Mouse (Mus musculus): Measurements from ENCODE around the gene Olfr1394. TPM values are rescaled to one million over a fixed set of nuclear protein-coding genes. Genes with fewer than 3 reads are reported as not detected.

The Olfr1394 gene
- polyA plus RNA-seq, 1 experiment from 2014 or later, result not detected

- ATAC-seq (ENCODE audit: low read depth), result no peak
- H3K9me3 ChIP-seq (replicated peaks; ENCODE audit: control insufficient read depth, low read length), result no peaks in the 10 kb centered on the region
- 34% methylated on average over 2 of the region's 2 CpGs for WGBS (ENCODE audit: insufficient replicate concordance)
- H3K27me3 ChIP-seq (ENCODE audit: control insufficient read depth, insufficient read depth, low read depth, low read length), result no peaks in the 10 kb centered on the region
- H3K4me1 ChIP-seq (ENCODE audit: control insufficient read depth, low read depth, low read length), result peaks cover 28% of the 10 kb centered on the region
- peak overlapping the region; percentile 77 for H3K4me3 ChIP-seq (ENCODE audit: low read depth, low read length)
- peak overlapping the region; percentile 96 for H3K4me2 ChIP-seq (ENCODE audit: low read depth, low read length)
- H3K27ac ChIP-seq (ENCODE audit: low read length), result peak overlapping the region; percentile 98
- H3K9ac ChIP-seq (ENCODE audit: low read depth, low read length), result peak overlapping the region; percentile 86
- no peaks in the 10 kb centered on the region for H3K36me3 ChIP-seq (ENCODE audit: control insufficient read depth, insufficient read depth)
These were observed 47.9 kb downstream of the Olfr1394 start for GRCm38 (mm10) chr11:49202071-49202470.

GRCm38 (mm10) chr11:49202523-49203061 is 48.4 kb downstream of the Olfr1394 start:
- Histone ChIP-seq H3K4me2 (ENCODE audit: low read depth, low read length) (peak overlapping the region; percentile 96), H3K36me3 (ENCODE audit: control insufficient read depth, insufficient read depth) (no peaks in the 10 kb centered on the region), H3K9me3 (replicated peaks; ENCODE audit: control insufficient read depth, low read length) (no peaks in the 10 kb centered on the region), H3K4me1 (ENCODE audit: control insufficient read depth, low read depth, low read length) (peaks cover 31% of the 10 kb centered on the region), H3K27me3 (ENCODE audit: control insufficient read depth, insufficient read depth, low read depth, low read length) (no peaks in the 10 kb centered on the region), H3K27ac (ENCODE audit: low read length) (peak overlapping the region; percentile 98), H3K4me3 (ENCODE audit: low read depth, low read length) (peak overlapping the region; percentile 77), H3K9ac (ENCODE audit: low read depth, low read length) (peak overlapping the region; percentile 86)
- peak; percentile 6; the same call in 1 of the 2 replicates for ATAC-seq (ENCODE audit: low read depth)
- 1% methylated on average over 10 of the region's 10 CpGs for WGBS (ENCODE audit: insufficient replicate concordance)

- WGBS (ENCODE audit: insufficient replicate concordance), result under 1% methylated on average over 45 of the region's 47 CpGs
- H3K27me3 ChIP-seq (ENCODE audit: control insufficient read depth, insufficient read depth, low read depth, low read length), result no peaks in the 10 kb centered on the region
- peak within 1 kb of the TSS; percentile 96 for H3K4me2 ChIP-seq (ENCODE audit: low read depth, low read length)
- H3K9ac ChIP-seq (ENCODE audit: low read depth, low read length), result peak within 1 kb of the TSS; percentile 86
- no peaks in the 10 kb centered on the region for H3K36me3 ChIP-seq (ENCODE audit: control insufficient read depth, insufficient read depth)
- H3K4me3 ChIP-seq (ENCODE audit: low read depth, low read length), result peak within 1 kb of the TSS; percentile 77
- peaks cover 32% of the 10 kb centered on the region for H3K4me1 ChIP-seq (ENCODE audit: control insufficient read depth, low read depth, low read length)
- H3K9me3 ChIP-seq (replicated peaks; ENCODE audit: control insufficient read depth, low read length), result no peaks in the 10 kb centered on the region
- ATAC-seq (ENCODE audit: low read depth), result peak; percentile 93
- H3K27ac ChIP-seq (ENCODE audit: low read length), result peak within 1 kb of the TSS; percentile 98
These were observed 49.1 kb downstream of the Olfr1394 start, which contains the start of gene Zfp62 for GRCm38 (mm10) chr11:49203129-49203768. Gene Zfp62, plus strand, starts transcription at chr11:49203292.

- peak; percentile 56 for ATAC-seq (ENCODE audit: low read depth)
- peak overlapping the region; percentile 98 for H3K27ac ChIP-seq (ENCODE audit: low read length)
- no peaks in the 10 kb centered on the region for H3K27me3 ChIP-seq (ENCODE audit: control insufficient read depth, insufficient read depth, low read depth, low read length)
- no peaks in the 10 kb centered on the region for H3K36me3 ChIP-seq (ENCODE audit: control insufficient read depth, insufficient read depth)
- no peaks in the 10 kb centered on the region for H3K9me3 ChIP-seq (replicated peaks; ENCODE audit: control insufficient read depth, low read length)
- WGBS (ENCODE audit: insufficient replicate concordance), result under 1% methylated on average over 24 of the region's 24 CpGs
- peak overlapping the region; percentile 86 for H3K9ac ChIP-seq (ENCODE audit: low read depth, low read length)
- H3K4me3 ChIP-seq (ENCODE audit: low read depth, low read length), result peak overlapping the region; percentile 77
- peak overlapping the region; percentile 96 for H3K4me2 ChIP-seq (ENCODE audit: low read depth, low read length)
- H3K4me1 ChIP-seq (ENCODE audit: control insufficient read depth, low read depth, low read length), result peaks cover 35% of the 10 kb centered on the region
These were observed 49.8 kb downstream of the Olfr1394 start for GRCm38 (mm10) chr11:49203771-49204497.

- ATAC-seq (ENCODE audit: low read depth), result no peak
- Histone ChIP-seq H3K9ac (ENCODE audit: low read depth, low read length) (no peak overlapping the region), H3K36me3 (ENCODE audit: control insufficient read depth, insufficient read depth) (no peaks in the 10 kb centered on the region), H3K27me3 (ENCODE audit: control insufficient read depth, insufficient read depth, low read depth, low read length) (no peaks in the 10 kb centered on the region), H3K9me3 (replicated peaks; ENCODE audit: control insufficient read depth, low read length) (no peaks in the 10 kb centered on the region), H3K27ac (ENCODE audit: low read length) (peak overlapping the region; percentile 4; the same call in 1 of the 2 replicates), H3K4me1 (ENCODE audit: control insufficient read depth, low read depth, low read length) (peaks cover 40% of the 10 kb centered on the region), H3K4me2 (ENCODE audit: low read depth, low read length) (peak overlapping the region; percentile 96), H3K4me3 (ENCODE audit: low read depth, low read length) (0 out of 2 replicates have a peak overlapping the region, but pooled peaks have one; percentile 18)
- WGBS (ENCODE audit: insufficient replicate concordance), result 83% methylated on average over 6 of the region's 6 CpGs
These were observed 51.0 kb downstream of the Olfr1394 start for GRCm38 (mm10) chr11:49205080-49205590.

GRCm38 (mm10) chr11:49207495-49207894 is 53.3 kb downstream of the Olfr1394 start:
- H3K36me3 ChIP-seq (ENCODE audit: control insufficient read depth, insufficient read depth), result no peaks in the 10 kb centered on the region
- 89% methylated on average over 1 of the region's 1 CpGs for WGBS (ENCODE audit: insufficient replicate concordance)
- H3K4me1 ChIP-seq (ENCODE audit: control insufficient read depth, low read depth, low read length), result peaks cover 37% of the 10 kb centered on the region
- H3K27ac ChIP-seq (ENCODE audit: low read length), result peak overlapping the region; percentile 20; the same call in 1 of the 2 replicates
- no peak overlapping the region for H3K9ac ChIP-seq (ENCODE audit: low read depth, low read length)
- no peak overlapping the region for H3K4me3 ChIP-seq (ENCODE audit: low read depth, low read length)
- H3K4me2 ChIP-seq (ENCODE audit: low read depth, low read length), result no peak overlapping the region
- ATAC-seq (ENCODE audit: low read depth), result no peak
- no peaks in the 10 kb centered on the region for H3K9me3 ChIP-seq (replicated peaks; ENCODE audit: control insufficient read depth, low read length)
- no peaks in the 10 kb centered on the region for H3K27me3 ChIP-seq (ENCODE audit: control insufficient read depth, insufficient read depth, low read depth, low read length)

Other genes with a start within 250 kb of the Olfr1394 start
- 2.5 and 3.1 TPM in 2 replicates for gene Psme2b, start 208.2 kb upstream of the Olfr1394 start, polyA plus RNA-seq (2015; fragmentation: Nextera tagmentation; extraction: Ambion mirVana)
- 0.06 and 0.07 TPM in 2 replicates for gene Olfr56, start 175.5 kb upstream of the Olfr1394 start, polyA plus RNA-seq (2015; fragmentation: Nextera tagmentation; extraction: Ambion mirVana)
- 1.1 and 1.4 TPM in 2 replicates for gene 9930111J21Rik1, start 175.0 kb upstream of the Olfr1394 start, polyA plus RNA-seq (2015; fragmentation: Nextera tagmentation; extraction: Ambion mirVana)
- 0.02 TPM in 1 of 2 replicates, not detected in the other for gene Gm12185, start 162.2 kb upstream of the Olfr1394 start, polyA plus RNA-seq (2015; fragmentation: Nextera tagmentation; extraction: Ambion mirVana)
- gene Tgtp1, start 160.2 kb upstream of the Olfr1394 start, polyA plus RNA-seq (2015; fragmentation: Nextera tagmentation; extraction: Ambion mirVana), result 0.89 and 1.8 TPM in 2 replicates
- 1.3 and 1.5 TPM in 2 replicates for gene 9930111J21Rik2, start 103.1 kb upstream of the Olfr1394 start, polyA plus RNA-seq (2015; fragmentation: Nextera tagmentation; extraction: Ambion mirVana)
- 0.35 and 0.57 TPM in 2 replicates for gene Tgtp2, start 90.2 kb upstream of the Olfr1394 start, polyA plus RNA-seq (2015; fragmentation: Nextera tagmentation; extraction: Ambion mirVana)
- 7.0 and 7.9 TPM in 2 replicates for gene Ifi47, start 77.8 kb upstream of the Olfr1394 start, polyA plus RNA-seq (2015; fragmentation: Nextera tagmentation; extraction: Ambion mirVana)
- gene Olfr1396, start 39.5 kb upstream of the Olfr1394 start, polyA plus RNA-seq (2015; fragmentation: Nextera tagmentation; extraction: Ambion mirVana), result not detected in 2 replicates
- gene Olfr1395, start 12.1 kb upstream of the Olfr1394 start, polyA plus RNA-seq (2015; fragmentation: Nextera tagmentation; extraction: Ambion mirVana), result not detected in 2 replicates
- gene Btnl9, start 32.8 kb downstream of the Olfr1394 start, polyA plus RNA-seq (2015; fragmentation: Nextera tagmentation; extraction: Ambion mirVana), result 1.3 and 1.4 TPM in 2 replicates
- gene Zfp62, start 48.9 kb downstream of the Olfr1394 start, polyA plus RNA-seq (2015; fragmentation: Nextera tagmentation; extraction: Ambion mirVana), result 11.1 and 11.7 TPM in 2 replicates
- 41.5 TPM in 2 replicates for gene Mgat1, start 89.8 kb downstream of the Olfr1394 start, polyA plus RNA-seq (2015; fragmentation: Nextera tagmentation; extraction: Ambion mirVana)
- 0.06 TPM in 1 of 2 replicates, not detected in the other for gene Olfr1393, start 123.9 kb downstream of the Olfr1394 start, polyA plus RNA-seq (2015; fragmentation: Nextera tagmentation; extraction: Ambion mirVana)
- not detected in 2 replicates for gene Olfr1392, start 130.9 kb downstream of the Olfr1394 start, polyA plus RNA-seq (2015; fragmentation: Nextera tagmentation; extraction: Ambion mirVana)
- not detected in 2 replicates for gene Olfr10, start 150.4 kb downstream of the Olfr1394 start, polyA plus RNA-seq (2015; fragmentation: Nextera tagmentation; extraction: Ambion mirVana)
- gene Olfr1391, start 168.4 kb downstream of the Olfr1394 start, polyA plus RNA-seq (2015; fragmentation: Nextera tagmentation; extraction: Ambion mirVana), result not detected in 2 replicates
- gene Olfr1390, start 180.8 kb downstream of the Olfr1394 start, polyA plus RNA-seq (2015; fragmentation: Nextera tagmentation; extraction: Ambion mirVana), result not detected in 2 replicates